Mouse (Mus musculus) spleen, adult 2 months (tissue): ENCODE results near the gene Dek.

Source experiments
- CTCF ChIP-seq: fragments of 200-500 bp; IDR thresholded peaks from 2 replicates; pipeline ENCODE4 v1.5.1; 2011; ENCODE audit warnings: mild to moderate bottlenecking, inconsistent platforms; ENCODE audit not compliant: insufficient read depth, insufficient read length, insufficient replicate concordance; ENCODE audit errors: extremely low read depth
- POLR2A ChIP-seq: fragments of 200-500 bp; IDR thresholded peaks from 2 replicates; pipeline ENCODE4 v1.6.1; 2011; ENCODE audit warnings: low read depth, low read length, inconsistent platforms

DNA sequence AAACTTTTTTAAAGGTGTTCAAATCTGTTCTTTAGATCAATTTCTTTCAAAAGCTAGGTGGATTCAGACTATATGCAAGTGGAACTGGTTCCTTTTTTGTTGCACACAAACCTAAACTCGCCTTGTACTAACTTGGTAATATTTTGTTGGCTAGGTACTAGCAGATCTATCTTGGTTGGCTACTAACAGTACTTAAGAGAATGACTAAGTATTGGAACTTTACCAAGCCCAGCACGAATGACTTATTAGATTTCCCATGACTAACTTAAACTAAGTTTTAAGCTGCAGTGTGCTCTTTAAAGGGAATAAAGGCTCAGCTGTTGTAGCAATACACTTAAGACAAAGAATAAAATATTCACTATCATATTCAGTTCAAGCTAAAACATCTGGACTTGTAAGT, 16.7 kb downstream of the Dek start:
- TF ChIP-seq CTCF: no peak
- no peak for TF ChIP-seq POLR2A
